Mouse (Mus musculus) embryonic fibroblast, embryonic 13.5 days (primary cell): ENCODE results near the gene Sh3bgrl2.

Experiments used
- CTCF ChIP-seq: IDR thresholded peaks from 2 replicates; pipeline ENCODE4 v1.5.1; 2011; ENCODE audit warnings: mild to moderate bottlenecking, control low read depth, low read length, moderate library complexity, borderline replicate concordance; ENCODE audit not compliant: insufficient read depth
- POLR2A ChIP-seq: IDR thresholded peaks from 2 replicates; pipeline ENCODE4 v1.6.1; 2011; ENCODE audit warnings: low read depth, mild to moderate bottlenecking, control low read depth, low read length, moderate library complexity

GRCm38 (mm10) chr9:83603159-83603558, 55.0 kb downstream of the Sh3bgrl2 start:
- TF ChIP-seq CTCF (no peak), POLR2A (no peak)
